Mouse (Mus musculus): ENCODE data around the gene Rnf130.

DNA sequence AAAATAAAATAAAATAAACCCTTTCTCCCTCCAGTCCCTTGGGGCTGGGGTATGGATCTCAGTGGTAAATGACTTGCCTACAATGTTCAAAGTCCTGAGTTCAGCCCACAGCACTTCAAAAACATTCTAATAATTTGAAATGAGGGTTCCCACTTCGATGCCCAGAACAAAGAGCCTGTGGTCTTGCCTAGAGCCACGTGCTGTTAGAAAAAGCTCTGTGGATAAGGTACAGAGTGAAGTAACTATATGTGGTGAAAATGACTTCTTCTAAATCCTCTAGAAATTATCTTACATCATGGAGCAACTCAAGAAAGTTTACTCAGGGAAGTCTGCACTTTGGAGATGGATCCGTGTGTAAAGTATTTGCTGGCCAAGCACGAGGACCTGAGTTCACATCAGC is 43.1 kb upstream of the Rnf130 start:
- no peak for TF ChIP-seq TAL1 (IDR thresholded peaks at IDR 0.05; ENCODE audit: low read length)
- no peak for TF ChIP-seq GATA1 (IDR thresholded peaks at IDR 0.05; ENCODE audit: low read length)
